Mouse (Mus musculus): ENCODE data around the gene 1700001O22Rik. TPM values are rescaled to one million over a fixed set of nuclear protein-coding genes. Genes with fewer than 3 reads are reported as not detected.

The 1700001O22Rik gene
- polyA plus RNA-seq, 1 experiment from 2014 or later = 1.8 TPM

GRCm38 (mm10) chr2:30807648-30808295 lies 4.3 kb upstream of the 1700001O22Rik start, which contains the start of gene Ntmt1:
Gene Ntmt1, plus strand, starts transcription at chr2:30807826.
- no peaks in the 10 kb centered on the region for H3K9me3 ChIP-seq (ENCODE audit: control insufficient read depth, low read length)
- under 1% methylated on average over 43 of the region's 44 CpGs for WGBS
- no peaks in the 10 kb centered on the region for H3K27me3 ChIP-seq (ENCODE audit: control insufficient read depth, insufficient read depth, low read length)
- peak within 1 kb of the TSS; percentile 97 for H3K4me2 ChIP-seq (ENCODE audit: low read depth)
- H3K36me3 ChIP-seq (ENCODE audit: control insufficient read depth, insufficient read depth, low read length) = peaks cover 2% of the 10 kb centered on the region; the same call in 1 of the 2 replicates
- peak within 1 kb of the TSS; percentile 67 for H3K27ac ChIP-seq (ENCODE audit: low read depth, low read length)
- peak; percentile 96 for ATAC-seq (ENCODE audit: insufficient read depth, low FRiP score, low TSS enrichment)
- H3K4me1 ChIP-seq (ENCODE audit: control insufficient read depth, insufficient read depth, low read length) = peaks cover 10% of the 10 kb centered on the region
- peak; percentile 99 for DNase-seq (ENCODE audit: low spot score)
- peak within 1 kb of the TSS; percentile 95 for H3K9ac ChIP-seq (ENCODE audit: low read length)
- peak within 1 kb of the TSS; percentile 86 for H3K4me3 ChIP-seq (ENCODE audit: low read depth, low read length)

GRCm38 (mm10) chr2:30807147-30807647 lies 3.7 kb upstream of the 1700001O22Rik start:
- H3K27me3 ChIP-seq (ENCODE audit: control insufficient read depth, insufficient read depth, low read length) = peaks cover under 1% of the 10 kb centered on the region
- H3K9me3 ChIP-seq (ENCODE audit: control insufficient read depth, low read length) = no peaks in the 10 kb centered on the region
- WGBS = 7% methylated on average over 28 of the region's 28 CpGs
- peaks cover 2% of the 10 kb centered on the region; the same call in 1 of the 2 replicates for H3K36me3 ChIP-seq (ENCODE audit: control insufficient read depth, insufficient read depth, low read length)
- peak overlapping the region; percentile 58; the same call in 1 of the 2 replicates for H3K27ac ChIP-seq (ENCODE audit: low read depth, low read length)
- peaks cover 10% of the 10 kb centered on the region for H3K4me1 ChIP-seq (ENCODE audit: control insufficient read depth, insufficient read depth, low read length)
- no peak for DNase-seq (ENCODE audit: low spot score)
- no peak for ATAC-seq (ENCODE audit: insufficient read depth, low FRiP score, low TSS enrichment)
- H3K4me2 ChIP-seq (ENCODE audit: low read depth) = peak overlapping the region; percentile 97
- H3K9ac ChIP-seq (ENCODE audit: low read length) = peak overlapping the region; percentile 41; the same call in 1 of the 2 replicates
- H3K4me3 ChIP-seq (ENCODE audit: low read depth, low read length) = peak overlapping the region; percentile 86

GRCm38 (mm10) chr2:30805983-30806382 lies 2.5 kb upstream of the 1700001O22Rik start:
- DNase-seq (ENCODE audit: low spot score) (no peak), ATAC-seq (ENCODE audit: insufficient read depth, low FRiP score, low TSS enrichment) (no peak)
- Histone ChIP-seq H3K9ac (ENCODE audit: low read length) (no peak overlapping the region), H3K4me1 (ENCODE audit: control insufficient read depth, insufficient read depth, low read length) (peaks cover 16% of the 10 kb centered on the region), H3K4me3 (ENCODE audit: low read depth, low read length) (no peak overlapping the region), H3K27ac (ENCODE audit: low read depth, low read length) (no peak overlapping the region), H3K4me2 (ENCODE audit: low read depth) (no peak overlapping the region), H3K9me3 (ENCODE audit: control insufficient read depth, low read length) (no peaks in the 10 kb centered on the region), H3K36me3 (ENCODE audit: control insufficient read depth, insufficient read depth, low read length) (no peaks in the 10 kb centered on the region), H3K27me3 (ENCODE audit: control insufficient read depth, insufficient read depth, low read length) (peaks cover 13% of the 10 kb centered on the region)
- 95% methylated on average over 2 of the region's 2 CpGs for WGBS

- Histone ChIP-seq H3K9me3 (ENCODE audit: control insufficient read depth, low read length) (no peaks in the 10 kb centered on the region), H3K4me2 (ENCODE audit: low read depth) (peak overlapping the region; percentile 86), H3K36me3 (ENCODE audit: control insufficient read depth, insufficient read depth, low read length) (no peaks in the 10 kb centered on the region), H3K4me3 (ENCODE audit: low read depth, low read length) (peak overlapping the region; percentile 42), H3K9ac (ENCODE audit: low read length) (peak overlapping the region; percentile 65), H3K27me3 (ENCODE audit: control insufficient read depth, insufficient read depth, low read length) (peaks cover 23% of the 10 kb centered on the region), H3K27ac (ENCODE audit: low read depth, low read length) (no peak overlapping the region), H3K4me1 (ENCODE audit: control insufficient read depth, insufficient read depth, low read length) (peaks cover 13% of the 10 kb centered on the region)
- DNase-seq (ENCODE audit: low spot score) (peak; percentile 66), ATAC-seq (ENCODE audit: insufficient read depth, low FRiP score, low TSS enrichment) (peak; percentile 41; the same call in 1 of the 2 replicates)
- under 1% methylated on average over 76 of the region's 77 CpGs for WGBS
These were observed 2.2 kb downstream of the 1700001O22Rik start for GRCm38 (mm10) chr2:30801067-30801852.

- Histone ChIP-seq H3K4me2 (ENCODE audit: low read depth) (peak overlapping the region; percentile 86), H3K4me3 (ENCODE audit: low read depth, low read length) (peak overlapping the region; percentile 42), H3K9me3 (ENCODE audit: control insufficient read depth, low read length) (no peaks in the 10 kb centered on the region), H3K36me3 (ENCODE audit: control insufficient read depth, insufficient read depth, low read length) (no peaks in the 10 kb centered on the region), H3K27ac (ENCODE audit: low read depth, low read length) (no peak overlapping the region), H3K4me1 (ENCODE audit: control insufficient read depth, insufficient read depth, low read length) (peaks cover 19% of the 10 kb centered on the region), H3K27me3 (ENCODE audit: control insufficient read depth, insufficient read depth, low read length) (peaks cover 23% of the 10 kb centered on the region), H3K9ac (ENCODE audit: low read length) (no peak overlapping the region)
- ATAC-seq (ENCODE audit: insufficient read depth, low FRiP score, low TSS enrichment) (no peak), DNase-seq (ENCODE audit: low spot score) (no peak)
- WGBS = 35% methylated on average over 6 of the region's 7 CpGs
These were observed 2.8 kb downstream of the 1700001O22Rik start for GRCm38 (mm10) chr2:30800671-30801066.

- Histone ChIP-seq H3K27me3 (ENCODE audit: control insufficient read depth, insufficient read depth, low read length) (peaks cover 23% of the 10 kb centered on the region), H3K4me3 (ENCODE audit: low read depth, low read length) (no peak overlapping the region), H3K9ac (ENCODE audit: low read length) (no peak overlapping the region), H3K4me1 (ENCODE audit: control insufficient read depth, insufficient read depth, low read length) (peaks cover 26% of the 10 kb centered on the region), H3K36me3 (ENCODE audit: control insufficient read depth, insufficient read depth, low read length) (no peaks in the 10 kb centered on the region), H3K27ac (ENCODE audit: low read depth, low read length) (no peak overlapping the region), H3K4me2 (ENCODE audit: low read depth) (no peak overlapping the region), H3K9me3 (ENCODE audit: control insufficient read depth, low read length) (no peaks in the 10 kb centered on the region)
- DNase-seq (ENCODE audit: low spot score) (no peak), ATAC-seq (ENCODE audit: insufficient read depth, low FRiP score, low TSS enrichment) (no peak)
- WGBS = 81% methylated on average over 3 of the region's 3 CpGs
These were observed 4.0 kb downstream of the 1700001O22Rik start for GRCm38 (mm10) chr2:30799456-30799855.

- Histone ChIP-seq H3K9ac (ENCODE audit: low read length) (peak overlapping the region; percentile 41), H3K4me3 (ENCODE audit: low read depth, low read length) (peak overlapping the region; percentile 14; the same call in 1 of the 2 replicates), H3K27me3 (ENCODE audit: control insufficient read depth, insufficient read depth, low read length) (peaks cover 14% of the 10 kb centered on the region), H3K9me3 (ENCODE audit: control insufficient read depth, low read length) (no peaks in the 10 kb centered on the region), H3K4me2 (ENCODE audit: low read depth) (peak overlapping the region; percentile 37), H3K4me1 (ENCODE audit: control insufficient read depth, insufficient read depth, low read length) (peaks cover 22% of the 10 kb centered on the region), H3K27ac (ENCODE audit: low read depth, low read length) (0 out of 2 replicates have a peak overlapping the region, but pooled peaks have one; percentile 51), H3K36me3 (ENCODE audit: control insufficient read depth, insufficient read depth, low read length) (no peaks in the 10 kb centered on the region)
- 7% methylated on average over 11 of the region's 11 CpGs for WGBS
- ATAC-seq (ENCODE audit: insufficient read depth, low FRiP score, low TSS enrichment) (peak; percentile 45; the same call in 1 of the 2 replicates), DNase-seq (ENCODE audit: low spot score) (peak; percentile 82)
These were observed 7.1 kb downstream of the 1700001O22Rik start for GRCm38 (mm10) chr2:30796382-30796781.

GRCm38 (mm10) chr2:30795889-30796275 lies 7.6 kb downstream of the 1700001O22Rik start:
- 0 out of 2 replicates have a peak overlapping the region, but pooled peaks have one; percentile 51 for H3K27ac ChIP-seq (ENCODE audit: low read depth, low read length)
- peaks cover 20% of the 10 kb centered on the region for H3K4me1 ChIP-seq (ENCODE audit: control insufficient read depth, insufficient read depth, low read length)
- DNase-seq (ENCODE audit: low spot score) = no peak
- no peaks in the 10 kb centered on the region for H3K9me3 ChIP-seq (ENCODE audit: control insufficient read depth, low read length)
- H3K9ac ChIP-seq (ENCODE audit: low read length) = peak overlapping the region; percentile 41; the same call in 1 of the 2 replicates
- WGBS = 39% methylated on average over 5 of the region's 5 CpGs
- no peaks in the 10 kb centered on the region for H3K36me3 ChIP-seq (ENCODE audit: control insufficient read depth, insufficient read depth, low read length)
- H3K4me3 ChIP-seq (ENCODE audit: low read depth, low read length) = no peak overlapping the region
- peak overlapping the region; percentile 37 for H3K4me2 ChIP-seq (ENCODE audit: low read depth)
- H3K27me3 ChIP-seq (ENCODE audit: control insufficient read depth, insufficient read depth, low read length) = peaks cover 9% of the 10 kb centered on the region
- ATAC-seq (ENCODE audit: insufficient read depth, low FRiP score, low TSS enrichment) = 0 out of 2 replicates have a peak, but pooled peaks have one; percentile 7

Data from neural tube, embryonic 11.5 days (tissue).